Comparison of ENCODE assay signal across 7 mouse cellular contexts in the genomic region with DNA sequence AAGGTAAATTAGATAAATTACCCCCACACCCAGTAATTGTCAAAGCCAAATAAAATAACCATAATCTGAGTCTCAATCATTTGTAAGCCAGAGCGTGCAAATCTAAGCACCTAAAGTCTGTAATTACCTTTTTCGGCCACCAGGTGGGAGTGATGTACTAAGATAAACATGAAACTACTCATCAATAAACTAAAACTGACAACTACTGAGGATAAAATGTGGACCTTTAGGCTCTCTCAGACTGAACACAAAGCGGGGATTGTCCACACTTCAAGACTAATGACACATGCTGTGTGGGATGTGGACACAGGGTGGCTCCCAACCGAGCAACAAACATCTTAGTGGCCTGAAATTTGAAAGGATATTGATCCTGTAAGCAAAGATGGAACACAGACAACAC. TPM values are rescaled to one million over a fixed set of nuclear protein-coding genes. Genes with fewer than 3 reads are reported as not detected.
DNase-seq lines count a peak whose midpoint lies in the region; ATAC-seq and TF ChIP-seq lines count a peak whose summit lies in the region.

No protein-coding gene starts in this region.

- TF ChIP-seq POLR2A in brain, embryonic 14.5 days (IDR thresholded peaks at IDR 0.05; ENCODE audit: borderline replicate concordance, extremely low read depth, insufficient read depth, insufficient read length, poor library complexity, severe bottlenecking), result no peak

- peak; percentile 20; the same call in 1 of the 2 replicates for TF ChIP-seq CTCF in brain, embryonic 14.5 days (IDR thresholded peaks at IDR 0.05; ENCODE audit: borderline replicate concordance, extremely low read depth, insufficient read depth, insufficient read length)
- peak; percentile 71 for TF ChIP-seq CTCF in lung, embryonic 14.5 days (IDR thresholded peaks at IDR 0.05; ENCODE audit: low read depth)

- ATAC-seq in lung, embryonic 14.5 days (ENCODE audit: insufficient read depth), result no peak

- no peak overlapping the region for H3K9ac ChIP-seq in lung, embryonic 14.5 days

- no peak overlapping the region for H3K4me2 ChIP-seq in lung, embryonic 14.5 days

- H3K36me3 ChIP-seq in lung, embryonic 14.5 days (ENCODE audit: insufficient read depth), result peaks cover 81% of the 10 kb centered on the region

- no peaks in the 10 kb centered on the region for H3K4me1 ChIP-seq in lung, embryonic 14.5 days (ENCODE audit: insufficient read depth)

- H3K27ac ChIP-seq in lung, embryonic 14.5 days (ENCODE audit: low read depth), result no peak overlapping the region

- H3K4me3 ChIP-seq in lung, embryonic 14.5 days (ENCODE audit: low read depth, low read length), result no peak overlapping the region

- H3K27me3 ChIP-seq in lung, embryonic 14.5 days (ENCODE audit: insufficient read depth, low read length), result no peaks in the 10 kb centered on the region

- peak; percentile 19 for DNase-seq in kidney, adult 18-20 months
- DNase-seq in kidney, adult 11 months, result no peak
- DNase-seq in ES-CJ7 (ENCODE audit: low read depth, low spot score), result peak; percentile 68
- DNase-seq in brain, embryonic 14.5 days (ENCODE audit: low read depth), result peak; percentile 77
- peak; percentile 35 for DNase-seq in hindlimb bud, embryonic 11.5 days (ENCODE audit: extremely low spot score, low read depth, low spot score)
- peak; percentile 77 for DNase-seq in lung, embryonic 14.5 days
- peak; percentile 39 for DNase-seq in telencephalon, adult 2 months (ENCODE audit: low read depth, low spot score)

- WGBS in lung, embryonic 14.5 days, result 33% methylated on average over 4 of the region's 4 CpGs

- H3K9me3 ChIP-seq in lung, embryonic 14.5 days (ENCODE audit: low read depth, low read length), result no peaks in the 10 kb centered on the region

RNA-seq across cellular contexts. Expression of a gene that starts 14.4 kb away (rescaled TPM):
- polyA plus RNA-seq in brain, embryonic 14.5 days (2012; rRNA removed), result 92.3 and 97.5 TPM in 2 replicates
- polyA plus RNA-seq in lung, embryonic 14.5 days (2014; fragmentation: Nextera tagmentation; extraction: Ambion mirVana), result 38.7 and 45.9 TPM in 2 replicates
